Mouse (Mus musculus) midbrain, postnatal 0 days (tissue): Measurements from ENCODE around the gene Chil3. TPM values are rescaled to one million over a fixed set of nuclear protein-coding genes. Genes with fewer than 3 reads are reported as not detected.
"Not testable (repeated sequence)": the region's sequence is repeated elsewhere in the genome, so short reads cannot be mapped to it uniquely, and the experiment has no call there.

Source experiments
- ATAC-seq: fragments of 200-750 bp; cut with Nextera tagmentation; 2 replicates; pipeline ENCODE4 v1.8.0; 2017; ENCODE audit warnings: moderate number of reproducible peaks, mild to moderate bottlenecking, moderate TSS enrichment, moderate library complexity; ENCODE audit not compliant: low FRiP score
- DNase-seq: peaks from one replicate; pipeline ENCODE4 v3.0.0-alpha.2; 2015; ENCODE audit warnings: low spot score
- H3K27ac ChIP-seq: fragments of 300-500 bp; sonication (generic); 2 replicates; pipeline ENCODE4 v1.5.1; 2014; ENCODE audit warnings: low read depth, mild to moderate bottlenecking, low read length, mixed read lengths
- H3K27me3 ChIP-seq: fragments of 300-500 bp; sonication (generic); 2 replicates; pipeline ENCODE4 v1.6.1; 2014; ENCODE audit warnings: low read length, control low read depth, mixed read lengths; ENCODE audit not compliant: insufficient read depth
- H3K36me3 ChIP-seq: fragments of 300-500 bp; sonication (generic); 2 replicates; pipeline ENCODE4 v1.6.1; 2014; ENCODE audit warnings: low read length, control low read depth, mixed read lengths; ENCODE audit not compliant: insufficient read depth
- H3K4me1 ChIP-seq: fragments of 300-500 bp; sonication (generic); 2 replicates; pipeline ENCODE4 v1.6.1; 2014; ENCODE audit warnings: mild to moderate bottlenecking, control low read depth, antibody characterized with exemption, low read length, mixed read lengths; ENCODE audit not compliant: insufficient read depth
- H3K4me2 ChIP-seq: fragments of 300-500 bp; sonication (generic); 2 replicates; pipeline ENCODE4 v1.6.1; 2014; ENCODE audit warnings: low read depth, mild to moderate bottlenecking, low read length, mixed read lengths; ENCODE audit not compliant: poor library complexity, severe bottlenecking
- H3K4me3 ChIP-seq: fragments of 300-500 bp; sonication (generic); 2 replicates; pipeline ENCODE4 v1.5.1; 2014; ENCODE audit warnings: low read depth, mild to moderate bottlenecking, low read length, moderate library complexity
- H3K9ac ChIP-seq: fragments of 300-500 bp; sonication (generic); replicated peaks from 2 replicates; pipeline ENCODE4 v1.6.1; 2014; ENCODE audit warnings: mild to moderate bottlenecking, low read length, moderate library complexity, mixed read lengths; ENCODE audit not compliant: poor library complexity, severe bottlenecking
- H3K9me3 ChIP-seq: fragments of 300-500 bp; sonication (generic); 2 replicates; pipeline ENCODE4 v1.6.1; 2016; ENCODE audit warnings: low read length, control low read depth
- CTCF ChIP-seq: IDR thresholded peaks from 2 replicates; pipeline ENCODE4 v1.5.1; 2016; ENCODE audit warnings: antibody characterized with exemption, mild to moderate bottlenecking
- WGBS: fragments of 180-500 bp; shearing (Covaris S2); extraction: QIAGEN DNeasy Blood & Tissue Kit; methylation state at CpG from one replicate; pipeline ENCODE4 v1.1.7; 2014; 5-methylcytosine and 5-hydroxymethylcytosine counted together
- polyA plus RNA-seq: library from polyadenylated mRNA; unstranded; fragments of >200 nt; fragmentation: Nextera tagmentation; extraction: Ambion mirVana; gene quantifications from 2 replicates; pipeline ENCODE4 v1.2.1, GENCODE M21; 2015
- total RNA-seq: library from RNA; depleted of rRNA; stranded (reverse); fragments of >200 nt; gene quantifications from 2 replicates; pipeline ENCODE4 v1.2.3, GENCODE M21; 2014

The Chil3 gene
- total and polyA plus RNA-seq, 2 experiments from 2014 or later = not detected

GRCm38 (mm10) chr3:106177509-106178189 is 10.3 kb upstream of the Chil3 start:
- no peaks in the 10 kb centered on the region for H3K27me3 ChIP-seq
- H3K27ac ChIP-seq = no peak overlapping the region
- H3K9ac ChIP-seq = no peak overlapping the region
- DNase-seq (no peak), ATAC-seq (no peak)
- no peaks in the 10 kb centered on the region for H3K4me1 ChIP-seq
- WGBS = 78% methylated on average over 13 of the region's 13 CpGs
- no peak for TF ChIP-seq CTCF
- no peaks in the 10 kb centered on the region; the same call in 1 of the 2 replicates for H3K9me3 ChIP-seq
- H3K4me3 ChIP-seq = no peak overlapping the region
- H3K36me3 ChIP-seq = no peaks in the 10 kb centered on the region
- H3K4me2 ChIP-seq = no peak overlapping the region

DNA sequence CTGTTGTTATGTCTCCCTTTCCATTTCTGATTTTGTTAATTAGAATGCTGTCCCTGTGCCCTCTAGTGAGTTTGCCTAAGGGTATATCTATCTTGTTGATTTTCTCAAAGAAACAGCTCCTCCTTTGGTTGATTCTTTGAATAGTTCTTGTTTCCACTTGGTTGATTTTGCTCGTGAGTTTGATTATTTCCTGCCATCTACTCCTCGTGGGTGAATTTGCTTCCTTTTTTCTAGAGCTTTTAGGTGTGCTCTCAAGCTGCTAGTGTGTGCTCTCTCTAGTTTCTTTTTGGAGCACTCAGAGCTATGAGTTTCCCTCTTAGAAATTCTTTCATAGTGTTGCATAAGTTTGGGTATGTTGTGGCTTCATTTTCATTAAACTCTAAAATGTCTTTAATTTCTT is 7.6 kb upstream of the Chil3 start:
- H3K9me3 ChIP-seq, ATAC-seq, DNase-seq, H3K27ac ChIP-seq, H3K9ac ChIP-seq, H3K4me1 ChIP-seq, H3K36me3 ChIP-seq, H3K4me3 ChIP-seq, H3K27me3 ChIP-seq, H3K4me2 ChIP-seq: not testable (repeated sequence)
- WGBS = 62% methylated on average over 2 of the region's 2 CpGs

- WGBS = 76% methylated on average over 2 of the region's 2 CpGs
- not testable (repeated sequence) for ATAC-seq, H3K27me3 ChIP-seq, H3K36me3 ChIP-seq, H3K27ac ChIP-seq, H3K9ac ChIP-seq, H3K4me1 ChIP-seq, DNase-seq, H3K9me3 ChIP-seq, H3K4me2 ChIP-seq, H3K4me3 ChIP-seq
Observed at GRCm38 (mm10) chr3:106172506-106172905, 5.1 kb upstream of the Chil3 start.

DNA sequence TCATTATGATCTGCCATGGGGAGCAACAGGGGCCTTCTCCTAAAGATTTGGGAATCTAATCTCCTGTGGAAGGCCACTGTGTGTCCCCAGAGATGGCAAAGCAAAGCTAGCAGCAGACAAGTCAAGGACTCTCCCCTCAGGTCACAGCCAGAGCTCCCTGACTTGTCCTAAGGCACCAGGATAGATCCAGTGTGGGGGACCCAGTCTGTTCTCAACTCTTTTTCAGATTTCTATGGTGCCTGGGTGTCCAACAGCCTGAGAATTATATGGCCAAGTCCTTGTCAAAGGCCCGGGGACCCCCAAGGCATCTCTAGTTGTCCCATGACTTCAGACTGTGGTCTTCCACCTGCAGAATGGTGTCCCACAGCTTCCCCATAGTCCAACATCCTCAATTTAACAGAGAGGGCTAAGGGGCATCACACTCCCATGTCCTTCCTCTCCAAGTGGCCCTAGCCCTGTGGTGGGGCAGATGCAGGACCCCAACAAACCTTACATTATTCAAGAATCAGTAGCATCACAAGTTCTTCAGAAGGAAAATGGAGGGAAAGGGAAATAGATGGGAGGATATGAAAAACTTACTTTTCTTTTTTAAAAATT is 3.9 kb upstream of the Chil3 start:
- no peak overlapping the region for H3K27ac ChIP-seq
- H3K4me3 ChIP-seq = no peak overlapping the region
- DNase-seq (no peak), ATAC-seq (peak; percentile 27; the same call in 1 of the 2 replicates)
- no peaks in the 10 kb centered on the region for H3K36me3 ChIP-seq
- 87% methylated on average over 1 of the region's 1 CpGs for WGBS
- H3K4me1 ChIP-seq = no peaks in the 10 kb centered on the region
- H3K9me3 ChIP-seq = no peaks in the 10 kb centered on the region
- no peaks in the 10 kb centered on the region for H3K27me3 ChIP-seq
- no peak for TF ChIP-seq CTCF
- H3K4me2 ChIP-seq = no peak overlapping the region
- no peak overlapping the region for H3K9ac ChIP-seq

GRCm38 (mm10) chr3:106170522-106171053 is 3.2 kb upstream of the Chil3 start:
- peak; percentile 23; the same call in 1 of the 2 replicates for ATAC-seq
- H3K4me2 ChIP-seq = no peak overlapping the region

GRCm38 (mm10) chr3:106154413-106154812 is 13.0 kb downstream of the Chil3 start:
- H3K36me3 ChIP-seq = no peaks in the 10 kb centered on the region
- TF ChIP-seq CTCF = no peak
- no peak overlapping the region for H3K4me2 ChIP-seq
- WGBS = 97% methylated on average over 2 of the region's 2 CpGs
- no peaks in the 10 kb centered on the region for H3K27me3 ChIP-seq
- H3K9me3 ChIP-seq = no peaks in the 10 kb centered on the region
- no peak overlapping the region for H3K9ac ChIP-seq
- ATAC-seq = no peak
- no peak for DNase-seq
- H3K4me1 ChIP-seq = no peaks in the 10 kb centered on the region
- H3K27ac ChIP-seq = no peak overlapping the region
- no peak overlapping the region for H3K4me3 ChIP-seq

More at GRCm38 (mm10) chr3:106170522-106171053, 3.2 kb upstream of the Chil3 start:
- no peaks in the 10 kb centered on the region for H3K36me3 ChIP-seq
- no peaks in the 10 kb centered on the region for H3K27me3 ChIP-seq
- no peak overlapping the region for H3K9ac ChIP-seq
- H3K4me1 ChIP-seq = no peaks in the 10 kb centered on the region
- no peak for DNase-seq
- no peak for TF ChIP-seq CTCF
- no peak overlapping the region for H3K27ac ChIP-seq
- WGBS = 61% methylated on average over 1 of the region's 1 CpGs
- no peak overlapping the region for H3K4me3 ChIP-seq
- H3K9me3 ChIP-seq = no peaks in the 10 kb centered on the region
